Mouse (Mus musculus): Measurements from ENCODE around the gene Mrvi1.

DNA sequence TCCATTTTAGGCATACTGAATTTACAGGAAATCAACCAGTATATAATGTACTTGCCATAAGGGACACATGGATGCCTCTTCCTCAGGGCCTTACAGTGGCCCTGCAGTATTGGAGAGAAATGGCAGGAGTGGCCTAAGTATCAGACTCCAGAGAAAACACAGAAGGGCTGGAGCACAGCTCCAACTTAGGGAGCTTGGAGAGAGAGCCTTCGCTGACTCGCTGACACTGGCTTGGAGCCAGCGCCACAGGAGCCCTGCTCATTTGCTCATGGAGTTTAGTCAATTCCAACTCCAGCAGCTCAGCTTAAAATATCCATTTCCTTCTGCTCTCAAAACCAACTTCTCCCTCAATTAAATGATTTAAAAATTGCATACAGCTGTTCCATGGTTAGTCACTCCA, 160.6 kb downstream of the Mrvi1 start:
- TF ChIP-seq POLR2A (IDR thresholded peaks at IDR 0.05; ENCODE audit: insufficient read length, low read depth) (no peak), TCF12 (IDR thresholded peaks at IDR 0.05; ENCODE audit: insufficient read depth, poor library complexity, severe bottlenecking) (no peak), SRF (IDR thresholded peaks at IDR 0.05; ENCODE audit: control insufficient read depth, insufficient read length, low read depth) (no peak)
